Mouse (Mus musculus) lung, postnatal 0 days (tissue): ENCODE measurements around the gene Ankrd24. TPM values are rescaled to one million over a fixed set of nuclear protein-coding genes. Genes with fewer than 3 reads are reported as not detected.
"Not testable (repeated sequence)": the region's sequence is repeated elsewhere in the genome, so short reads cannot be mapped to it uniquely, and the experiment has no call there.

Experiments used
- ATAC-seq: fragments of 200-750 bp; cut with Nextera tagmentation; 2 replicates; pipeline ENCODE4 v1.8.0; 2017; ENCODE audit warnings: moderate library complexity
- DNase-seq: peaks from one replicate; pipeline ENCODE4 v3.0.0-alpha.2; 2016; ENCODE audit warnings: low spot score
- H3K27ac ChIP-seq: fragments of 300-500 bp; sonication (generic); 2 replicates; pipeline ENCODE4 v1.5.1; 2014; ENCODE audit warnings: antibody characterized with exemption, mild to moderate bottlenecking, low read length, mixed read lengths
- H3K27me3 ChIP-seq: fragments of 300-500 bp; sonication (generic); replicated peaks from 2 replicates; pipeline ENCODE4 v1.6.1; 2014; ENCODE audit warnings: low read length, mixed read lengths; ENCODE audit not compliant: insufficient read depth
- H3K36me3 ChIP-seq: fragments of 300-500 bp; sonication (generic); 2 replicates; pipeline ENCODE4 v1.6.1; 2014; ENCODE audit warnings: low read length, mixed read lengths; ENCODE audit not compliant: insufficient read depth
- H3K4me1 ChIP-seq: fragments of 300-500 bp; sonication (generic); 2 replicates; pipeline ENCODE4 v1.6.1; 2014; ENCODE audit warnings: antibody characterized with exemption, low read depth, low read length, mixed read lengths; ENCODE audit not compliant: insufficient read depth
- H3K4me2 ChIP-seq: fragments of 300-500 bp; sonication (generic); replicated peaks from 2 replicates; pipeline ENCODE4 v1.6.1; 2014; ENCODE audit warnings: low read depth, mild to moderate bottlenecking, low read length, moderate library complexity, mixed read lengths
- H3K4me3 ChIP-seq: fragments of 300-500 bp; sonication (generic); 2 replicates; pipeline ENCODE4 v1.5.1; 2014; ENCODE audit warnings: low read depth, low read length
- H3K9ac ChIP-seq: fragments of 300-500 bp; sonication (generic); replicated peaks from 2 replicates; pipeline ENCODE4 v1.6.1; 2014; ENCODE audit warnings: low read depth, mild to moderate bottlenecking
- H3K9me3 ChIP-seq: fragments of 300-500 bp; sonication (generic); 2 replicates; pipeline ENCODE4 v1.6.1; 2016; ENCODE audit warnings: low read length, mixed read lengths
- CTCF ChIP-seq: IDR thresholded peaks from 2 replicates; pipeline ENCODE4 v1.5.1; 2016; ENCODE audit warnings: antibody characterized with exemption, mild to moderate bottlenecking
- EP300 ChIP-seq: IDR thresholded peaks from 2 replicates; pipeline ENCODE4 v1.6.1; 2016; ENCODE audit warnings: antibody characterized with exemption, mild to moderate bottlenecking, control low read depth
- WGBS: fragments of 180-500 bp; shearing (Covaris S2); extraction: QIAGEN DNeasy Blood & Tissue Kit; methylation state at CpG from one replicate; pipeline ENCODE4 v1.1.7; 2014; 5-methylcytosine and 5-hydroxymethylcytosine counted together
- polyA plus RNA-seq: library from polyadenylated mRNA; unstranded; fragments of >200 nt; fragmentation: Nextera tagmentation; extraction: Ambion mirVana; gene quantifications from 2 replicates; pipeline ENCODE4 v1.2.1, GENCODE M21; 2015

The Ankrd24 gene
- polyA plus RNA-seq, 1 experiment from 2014 or later = 5.3 TPM

- TF ChIP-seq CTCF (no peak), EP300 (no peak)
- Histone ChIP-seq H3K4me2 (no peak overlapping the region), H3K27me3 (no peaks in the 10 kb centered on the region), H3K27ac (no peak overlapping the region), H3K4me3 (no peak overlapping the region), H3K36me3 (0 out of 2 replicates have a peak, but pooled peaks cover 3% of the 10 kb centered on the region), H3K4me1 (no peaks in the 10 kb centered on the region), H3K9me3 (peaks cover 11% of the 10 kb centered on the region; the same call in 1 of the 2 replicates), H3K9ac (no peak overlapping the region)
- WGBS = 98% methylated on average over 2 of the region's 2 CpGs
- DNase-seq (no peak), ATAC-seq (no peak)
These were observed 27.8 kb downstream of the Ankrd24 start for GRCm38 (mm10) chr10:81656174-81656573.

GRCm38 (mm10) chr10:81687114-81687513 is 58.8 kb downstream of the Ankrd24 start:
- ATAC-seq, DNase-seq, H3K9ac ChIP-seq, H3K27ac ChIP-seq, H3K4me1 ChIP-seq, H3K4me3 ChIP-seq, H3K36me3 ChIP-seq, H3K9me3 ChIP-seq, H3K4me2 ChIP-seq, H3K27me3 ChIP-seq: not testable (repeated sequence)
- WGBS = no CpG with 5 or more reads among the region's 18 CpGs

Other genes starting within 250 kb of the Ankrd24 start
- 49.4 and 55.2 TPM in 2 replicates for gene Dohh, start 244.1 kb upstream of the Ankrd24 start, polyA plus RNA-seq
- 2.4 and 3.0 TPM in 2 replicates for gene Gm48551, start 244.1 kb upstream of the Ankrd24 start, polyA plus RNA-seq
- gene Gm48552, start 239.5 kb upstream of the Ankrd24 start, polyA plus RNA-seq = 0.20 and 0.63 TPM in 2 replicates
- 3.1 and 3.6 TPM in 2 replicates for gene Smim24, start 235.5 kb upstream of the Ankrd24 start, polyA plus RNA-seq
- gene Nfic, start 172.9 kb upstream of the Ankrd24 start, polyA plus RNA-seq = 73.6 and 83.9 TPM in 2 replicates
- 0.08 and 0.11 TPM in 2 replicates for gene Celf5, start 145.8 kb upstream of the Ankrd24 start, polyA plus RNA-seq
- gene Ncln, start 132.1 kb upstream of the Ankrd24 start, polyA plus RNA-seq = 40.7 and 46.7 TPM in 2 replicates
- gene S1pr4, start 128.4 kb upstream of the Ankrd24 start, polyA plus RNA-seq = 19.0 and 19.3 TPM in 2 replicates
- gene Gna15, start 104.3 kb upstream of the Ankrd24 start, polyA plus RNA-seq = 4.2 and 4.6 TPM in 2 replicates
- gene Gna11, start 83.3 kb upstream of the Ankrd24 start, polyA plus RNA-seq = 62.5 and 63.2 TPM in 2 replicates
- 467 and 473 TPM in 2 replicates for gene Aes, start 69.1 kb upstream of the Ankrd24 start, polyA plus RNA-seq
- gene Tle2, start 54.0 kb upstream of the Ankrd24 start, polyA plus RNA-seq = 29.9 and 37.0 TPM in 2 replicates
- 12.8 and 18.5 TPM in 2 replicates for gene Tle6, start 27.5 kb upstream of the Ankrd24 start, polyA plus RNA-seq
- gene BC025920, start 22.3 kb upstream of the Ankrd24 start, polyA plus RNA-seq = 0.07 and 0.29 TPM in 2 replicates
- 24.1 and 24.2 TPM in 2 replicates for gene Sirt6, start 743 bp upstream of the Ankrd24 start, polyA plus RNA-seq
- gene Gm10778, start 20.5 kb downstream of the Ankrd24 start, polyA plus RNA-seq = 2.6 and 2.9 TPM in 2 replicates
- gene Zfp433, start 76.3 kb downstream of the Ankrd24 start, polyA plus RNA-seq = 10.1 and 12.5 TPM in 2 replicates
- 2.7 and 3.1 TPM in 2 replicates for gene Gm3055, start 142.6 kb downstream of the Ankrd24 start, polyA plus RNA-seq
- gene Gm4767, start 183.6 kb downstream of the Ankrd24 start, polyA plus RNA-seq = 1.4 and 1.8 TPM in 2 replicates
- 6.1 and 7.7 TPM in 2 replicates for gene Gm32687, start 235.4 kb downstream of the Ankrd24 start, polyA plus RNA-seq